Mouse (Mus musculus) lung, adult 2 months (tissue): Measurements from ENCODE around the gene Rab23.

Experiments used
- CTCF ChIP-seq: fragments of 200-500 bp; IDR thresholded peaks from 2 replicates; pipeline ENCODE4 v1.5.1; 2011; ENCODE audit warnings: mild to moderate bottlenecking, low read length, control low read depth; ENCODE audit not compliant: insufficient read depth
- POLR2A ChIP-seq: fragments of 200-500 bp; IDR thresholded peaks from 2 replicates; pipeline ENCODE4 v1.6.1; 2011; ENCODE audit warnings: low read depth, mild to moderate bottlenecking, control low read depth, low read length, borderline replicate concordance; ENCODE audit errors: extremely low read depth

- TF ChIP-seq CTCF (no peak), POLR2A (no peak)
Measured at GRCm38 (mm10) chr1:33701244-33701643, 18.4 kb upstream of the Rab23 start.
